Mouse (Mus musculus): ENCODE results near the gene Zc3hav1. TPM values are rescaled to one million over a fixed set of nuclear protein-coding genes. Genes with fewer than 3 reads are reported as not detected.
A peak's percentile ranks its signal among the peaks of the same experiment; 100 is the strongest.

Gene Zc3hav1
- polyA plus RNA-seq, 1 experiment from 2014 or later, result 22.7 TPM

- Histone ChIP-seq H3K4me3 (ENCODE audit: low read depth, low read length) (no peak overlapping the region), H3K4me1 (replicated peaks; ENCODE audit: control insufficient read depth, insufficient read depth, low read length) (peaks cover 5% of the 10 kb centered on the region; the same call in 1 of the 2 replicates), H3K36me3 (ENCODE audit: control insufficient read depth, insufficient read depth) (no peaks in the 10 kb centered on the region), H3K27ac (ENCODE audit: low read depth, low read length) (no peak overlapping the region), H3K9me3 (ENCODE audit: control insufficient read depth) (no peaks in the 10 kb centered on the region), H3K27me3 (replicated peaks; ENCODE audit: control insufficient read depth, insufficient read depth, low read length) (no peaks in the 10 kb centered on the region; the same call in 1 of the 2 replicates), H3K4me2 (replicated peaks; ENCODE audit: low read depth) (no peak overlapping the region), H3K9ac (ENCODE audit: low read depth, low read length) (no peak overlapping the region)
- no peak for TF ChIP-seq CTCF (IDR thresholded peaks at IDR 0.05; ENCODE audit: low read depth)
- no peak for ATAC-seq
- WGBS, result 59% methylated on average over 5 of the region's 5 CpGs
These were observed 6.5 kb downstream of the Zc3hav1 start for GRCm38 (mm10) chr6:38347875-38348274.

- H3K27ac ChIP-seq (ENCODE audit: low read depth, low read length), result peak overlapping the region; percentile 35; the same call in 1 of the 2 replicates
- ATAC-seq, result peak; percentile 79
- H3K4me3 ChIP-seq (ENCODE audit: low read depth, low read length), result no peak overlapping the region
- H3K36me3 ChIP-seq (ENCODE audit: control insufficient read depth, insufficient read depth), result no peaks in the 10 kb centered on the region
- no peaks in the 10 kb centered on the region for H3K27me3 ChIP-seq (replicated peaks; ENCODE audit: control insufficient read depth, insufficient read depth, low read length)
- no peak overlapping the region for H3K9ac ChIP-seq (ENCODE audit: low read depth, low read length)
- TF ChIP-seq CTCF (IDR thresholded peaks at IDR 0.05; ENCODE audit: low read depth), result no peak
- H3K4me2 ChIP-seq (replicated peaks; ENCODE audit: low read depth), result peak overlapping the region; percentile 45
- no peaks in the 10 kb centered on the region for H3K9me3 ChIP-seq (ENCODE audit: control insufficient read depth)
- WGBS, result 24% methylated on average over 7 of the region's 7 CpGs
- H3K4me1 ChIP-seq (replicated peaks; ENCODE audit: control insufficient read depth, insufficient read depth, low read length), result peaks cover 7% of the 10 kb centered on the region; the same call in 1 of the 2 replicates
These were observed 8.6 kb downstream of the Zc3hav1 start for GRCm38 (mm10) chr6:38345796-38346195.

GRCm38 (mm10) chr6:38344006-38344670 lies 10.3 kb downstream of the Zc3hav1 start:
- Histone ChIP-seq H3K9me3 (ENCODE audit: control insufficient read depth) (no peaks in the 10 kb centered on the region), H3K27me3 (replicated peaks; ENCODE audit: control insufficient read depth, insufficient read depth, low read length) (no peaks in the 10 kb centered on the region), H3K27ac (ENCODE audit: low read depth, low read length) (no peak overlapping the region), H3K9ac (ENCODE audit: low read depth, low read length) (no peak overlapping the region), H3K4me1 (replicated peaks; ENCODE audit: control insufficient read depth, insufficient read depth, low read length) (peaks cover 7% of the 10 kb centered on the region; the same call in 1 of the 2 replicates), H3K36me3 (ENCODE audit: control insufficient read depth, insufficient read depth) (peaks cover 12% of the 10 kb centered on the region), H3K4me2 (replicated peaks; ENCODE audit: low read depth) (no peak overlapping the region), H3K4me3 (ENCODE audit: low read depth, low read length) (no peak overlapping the region)
- ATAC-seq, result no peak
- no peak for TF ChIP-seq CTCF (IDR thresholded peaks at IDR 0.05; ENCODE audit: low read depth)
- 69% methylated on average over 7 of the region's 7 CpGs for WGBS

GRCm38 (mm10) chr6:38343581-38343980 lies 10.8 kb downstream of the Zc3hav1 start:
- Histone ChIP-seq H3K36me3 (ENCODE audit: control insufficient read depth, insufficient read depth) (peaks cover 18% of the 10 kb centered on the region), H3K27me3 (replicated peaks; ENCODE audit: control insufficient read depth, insufficient read depth, low read length) (no peaks in the 10 kb centered on the region), H3K9me3 (ENCODE audit: control insufficient read depth) (no peaks in the 10 kb centered on the region), H3K4me2 (replicated peaks; ENCODE audit: low read depth) (no peak overlapping the region), H3K27ac (ENCODE audit: low read depth, low read length) (0 out of 2 replicates have a peak overlapping the region, but pooled peaks have one; percentile 66), H3K4me1 (replicated peaks; ENCODE audit: control insufficient read depth, insufficient read depth, low read length) (peaks cover 7% of the 10 kb centered on the region; the same call in 1 of the 2 replicates), H3K4me3 (ENCODE audit: low read depth, low read length) (no peak overlapping the region), H3K9ac (ENCODE audit: low read depth, low read length) (no peak overlapping the region)
- ATAC-seq, result no peak
- 52% methylated on average over 3 of the region's 3 CpGs for WGBS
- no peak for TF ChIP-seq CTCF (IDR thresholded peaks at IDR 0.05; ENCODE audit: low read depth)

GRCm38 (mm10) chr6:38342666-38342992 lies 11.8 kb downstream of the Zc3hav1 start:
- Histone ChIP-seq H3K27ac (ENCODE audit: low read depth, low read length) (peak overlapping the region; percentile 66), H3K27me3 (replicated peaks; ENCODE audit: control insufficient read depth, insufficient read depth, low read length) (no peaks in the 10 kb centered on the region), H3K4me1 (replicated peaks; ENCODE audit: control insufficient read depth, insufficient read depth, low read length) (peaks cover 7% of the 10 kb centered on the region; the same call in 1 of the 2 replicates), H3K9me3 (ENCODE audit: control insufficient read depth) (no peaks in the 10 kb centered on the region), H3K4me2 (replicated peaks; ENCODE audit: low read depth) (peak overlapping the region; percentile 59), H3K4me3 (ENCODE audit: low read depth, low read length) (peak overlapping the region; percentile 22), H3K36me3 (ENCODE audit: control insufficient read depth, insufficient read depth) (peaks cover 21% of the 10 kb centered on the region), H3K9ac (ENCODE audit: low read depth, low read length) (no peak overlapping the region)
- 0 out of 2 replicates have a peak, but pooled peaks have one; percentile 2 for ATAC-seq
- 42% methylated on average over 8 of the region's 8 CpGs for WGBS
- TF ChIP-seq CTCF (IDR thresholded peaks at IDR 0.05; ENCODE audit: low read depth), result no peak

GRCm38 (mm10) chr6:38341751-38342665 lies 12.4 kb downstream of the Zc3hav1 start:
- Histone ChIP-seq H3K4me2 (replicated peaks; ENCODE audit: low read depth) (peak overlapping the region; percentile 59), H3K27me3 (replicated peaks; ENCODE audit: control insufficient read depth, insufficient read depth, low read length) (no peaks in the 10 kb centered on the region), H3K4me1 (replicated peaks; ENCODE audit: control insufficient read depth, insufficient read depth, low read length) (peaks cover 10% of the 10 kb centered on the region; the same call in 1 of the 2 replicates), H3K4me3 (ENCODE audit: low read depth, low read length) (peak overlapping the region; percentile 22), H3K27ac (ENCODE audit: low read depth, low read length) (peak overlapping the region; percentile 66), H3K36me3 (ENCODE audit: control insufficient read depth, insufficient read depth) (peaks cover 21% of the 10 kb centered on the region), H3K9ac (ENCODE audit: low read depth, low read length) (peak overlapping the region; percentile 3; the same call in 1 of the 2 replicates), H3K9me3 (ENCODE audit: control insufficient read depth) (no peaks in the 10 kb centered on the region)
- TF ChIP-seq CTCF (IDR thresholded peaks at IDR 0.05; ENCODE audit: low read depth), result no peak
- 0 out of 2 replicates have a peak, but pooled peaks have one; percentile 23 for ATAC-seq
- WGBS, result 20% methylated on average over 11 of the region's 11 CpGs
